Mouse (Mus musculus) spleen, adult 2 months (tissue): ENCODE results near the gene Tspan31. TPM values are rescaled to one million over a fixed set of nuclear protein-coding genes. Genes with fewer than 3 reads are reported as not detected.
"Not testable (repeated sequence)": the region's sequence is repeated elsewhere in the genome, so short reads cannot be mapped to it uniquely, and the experiment has no call there.

Source experiments
- DNase-seq, 2 experiments: peaks; one replicate each; pipeline versions ENCODE4 v3.0.0 to v3.0.0-alpha.2; 2012 to 2021; ENCODE audit warnings: low spot score in 2 of 2, low read depth in 1 of 2
- H3K27ac ChIP-seq: fragments of 200-500 bp; 2 replicates; pipeline ENCODE4 v1.5.1; 2012; ENCODE audit warnings: low read length, inconsistent platforms; ENCODE audit not compliant: insufficient read depth
- H3K27me3 ChIP-seq: fragments of 200-500 bp; 2 replicates; pipeline ENCODE4 v1.6.1; 2012; ENCODE audit warnings: mild to moderate bottlenecking, moderate library complexity, low read length, inconsistent platforms; ENCODE audit not compliant: control insufficient read depth, insufficient read depth
- H3K36me3 ChIP-seq: fragments of 200-500 bp; 2 replicates; pipeline ENCODE4 v1.6.1; 2012; ENCODE audit warnings: mild to moderate bottlenecking, low read length, inconsistent platforms; ENCODE audit not compliant: control insufficient read depth, insufficient read depth
- H3K4me1 ChIP-seq: fragments of 200-500 bp; 2 replicates; pipeline ENCODE4 v1.6.1; 2011; ENCODE audit warnings: inconsistent platforms; ENCODE audit not compliant: control insufficient read depth, insufficient read depth, insufficient read length
- H3K4me3 ChIP-seq: fragments of 200-500 bp; 2 replicates; pipeline ENCODE4 v1.5.1; 2011; ENCODE audit warnings: mild to moderate bottlenecking, inconsistent platforms; ENCODE audit not compliant: insufficient read depth, insufficient read length; ENCODE audit errors: extremely low read depth
- CTCF ChIP-seq: fragments of 200-500 bp; IDR thresholded peaks from 2 replicates; pipeline ENCODE4 v1.5.1; 2011; ENCODE audit warnings: mild to moderate bottlenecking, inconsistent platforms; ENCODE audit not compliant: insufficient read depth, insufficient read length, insufficient replicate concordance; ENCODE audit errors: extremely low read depth
- POLR2A ChIP-seq: fragments of 200-500 bp; IDR thresholded peaks from 2 replicates; pipeline ENCODE4 v1.6.1; 2011; ENCODE audit warnings: low read depth, low read length, inconsistent platforms
- WGBS: fragments of 180-500 bp; shearing (Covaris S2); methylation state at CpG from one replicate; pipeline ENCODE4 v1.1.7; 2018; 5-methylcytosine and 5-hydroxymethylcytosine counted together
- polyA plus RNA-seq: library from polyadenylated mRNA; depleted of rRNA; stranded (reverse); fragments of >200 nt; gene quantifications from 2 replicates; pipeline ENCODE4 v1.2.3, GENCODE M21; 2012

Gene Tspan31
- polyA plus RNA-seq, 1 experiment = 29.9 TPM

DNA sequence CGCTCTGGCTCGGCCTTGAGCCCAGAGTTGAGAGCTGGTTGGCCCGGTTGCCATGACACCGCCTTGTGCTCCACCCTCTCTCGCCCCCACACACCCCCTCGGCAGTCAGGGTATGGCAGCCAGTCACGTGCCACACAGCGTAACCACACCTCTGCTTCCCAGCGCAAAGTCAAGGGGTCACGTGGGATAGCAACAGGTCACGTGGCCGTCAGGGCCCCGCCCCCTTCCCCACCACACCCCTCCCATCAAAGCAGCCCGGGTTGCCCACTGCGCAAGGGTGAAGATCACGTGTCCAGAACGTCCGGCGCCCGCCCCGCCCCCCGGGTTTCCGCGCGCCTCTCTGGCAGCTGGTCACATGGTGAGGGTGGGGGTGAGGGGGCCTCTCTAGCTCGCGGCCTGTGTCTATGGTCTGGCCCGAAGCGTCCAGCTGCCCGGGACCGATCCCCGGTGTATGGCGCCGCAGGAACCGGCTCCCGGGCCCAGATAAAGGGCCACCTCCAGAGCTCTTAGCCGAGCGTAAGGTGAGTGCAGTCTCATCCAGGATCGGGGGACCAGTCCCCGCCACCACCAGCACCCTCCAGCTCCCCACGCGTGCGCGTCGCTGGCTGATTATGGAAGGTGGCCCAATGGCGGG lies 6.7 kb downstream of the Tspan31 start, which contains the start of gene Cdk4:
Cdk4 (plus strand) TSS at position 296 of the 634 bp plus-strand sequence.
- WGBS = 1% methylated on average over 45 of the region's 46 CpGs
- DNase-seq = peak; percentile 96
- Histone ChIP-seq H3K4me1 (peaks cover 10% of the 10 kb centered on the region; the same call in 1 of the 2 replicates), H3K4me3 (peak within 1 kb of the TSS; percentile 64), H3K27ac (peak within 1 kb of the TSS; percentile 68), H3K27me3 (peaks cover 7% of the 10 kb centered on the region), H3K36me3 (peaks cover 8% of the 10 kb centered on the region)
- TF ChIP-seq CTCF (no peak), POLR2A (peak; percentile 38; the same call in 1 of the 2 replicates)

DNA sequence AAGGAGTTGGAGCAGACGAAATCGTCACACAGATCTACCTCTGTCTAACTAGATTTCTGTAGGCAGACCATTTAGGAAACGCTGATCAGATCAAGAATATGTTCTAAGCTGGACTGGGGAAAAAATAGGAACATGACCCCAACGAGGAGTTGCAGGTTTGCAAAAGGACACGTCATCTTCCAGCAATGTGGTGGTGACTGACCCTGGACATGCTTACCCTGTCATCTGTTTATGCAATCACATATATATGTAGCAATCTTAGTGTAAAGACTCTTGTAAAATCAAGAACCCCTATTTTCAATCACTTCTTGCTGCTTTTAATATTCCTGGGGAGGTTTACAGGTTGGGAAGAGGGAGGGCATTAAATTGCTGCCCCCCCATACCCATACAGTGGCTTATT lies 7.6 kb downstream of the Tspan31 start:
- Histone ChIP-seq H3K27me3 (peaks cover 7% of the 10 kb centered on the region), H3K36me3 (peaks cover 5% of the 10 kb centered on the region), H3K4me3 (no peak overlapping the region), H3K4me1 (peaks cover 10% of the 10 kb centered on the region; the same call in 1 of the 2 replicates), H3K27ac (no peak overlapping the region)
- no peak for DNase-seq
- 71% methylated on average over 5 of the region's 5 CpGs for WGBS
- no peak for TF ChIP-seq POLR2A
- no peak for TF ChIP-seq CTCF

- H3K36me3 ChIP-seq, DNase-seq, H3K27ac ChIP-seq, H3K27me3 ChIP-seq, H3K4me3 ChIP-seq: not testable (repeated sequence)
- 88% methylated on average over 4 of the region's 4 CpGs for WGBS
- peaks cover 10% of the 10 kb centered on the region; the same call in 1 of the 2 replicates for H3K4me1 ChIP-seq
Observed at GRCm38 (mm10) chr10:127062101-127062500, 8.0 kb downstream of the Tspan31 start.

DNA sequence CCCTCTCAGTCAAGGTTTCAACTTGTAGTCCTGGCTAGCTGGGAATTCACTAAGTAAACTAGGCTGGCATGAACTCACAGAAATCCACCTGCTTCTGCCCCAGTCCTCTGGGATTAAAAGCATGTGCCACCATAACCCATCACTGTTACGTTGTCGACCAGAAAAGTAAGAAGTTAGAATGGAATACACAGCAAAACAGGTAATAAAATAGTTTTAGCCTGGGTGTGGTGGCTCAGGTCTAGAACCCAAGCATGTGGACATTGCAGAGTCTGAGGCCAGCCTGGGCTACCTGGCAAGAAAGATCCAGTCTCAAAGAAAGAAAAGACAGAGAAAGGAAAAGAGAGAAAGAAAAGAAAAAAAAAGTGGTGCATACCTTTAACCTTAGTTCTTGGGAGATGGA lies 8.6 kb downstream of the Tspan31 start:
- H3K36me3 ChIP-seq = peaks cover 5% of the 10 kb centered on the region
- DNase-seq = no peak
- no peak overlapping the region for H3K4me3 ChIP-seq
- peaks cover 7% of the 10 kb centered on the region for H3K27me3 ChIP-seq
- no peak for TF ChIP-seq CTCF
- peaks cover 10% of the 10 kb centered on the region; the same call in 1 of the 2 replicates for H3K4me1 ChIP-seq
- 74% methylated on average over 2 of the region's 2 CpGs for WGBS
- no peak overlapping the region for H3K27ac ChIP-seq

- Histone ChIP-seq H3K27me3 (peaks cover 7% of the 10 kb centered on the region), H3K27ac (no peak overlapping the region), H3K4me1 (peaks cover 10% of the 10 kb centered on the region; the same call in 1 of the 2 replicates), H3K36me3 (peaks cover 5% of the 10 kb centered on the region), H3K4me3 (no peak overlapping the region)
- 73% methylated on average over 5 of the region's 5 CpGs for WGBS
- no peak for DNase-seq
- TF ChIP-seq CTCF (no peak), POLR2A (no peak)
Observed at GRCm38 (mm10) chr10:127061085-127061484, 9.0 kb downstream of the Tspan31 start.

GRCm38 (mm10) chr10:127059968-127060916 lies 9.8 kb downstream of the Tspan31 start, which contains the start of gene March9:
Gene March9, minus strand, starts transcription at chr10:127060184.
- H3K36me3 ChIP-seq = no peaks in the 10 kb centered on the region
- H3K27ac ChIP-seq = no peak within 1 kb of the TSS
- WGBS = 3% methylated on average over 63 of the region's 72 CpGs
- no peak for TF ChIP-seq POLR2A
- no peak for TF ChIP-seq CTCF
- H3K4me1 ChIP-seq = peaks cover 15% of the 10 kb centered on the region; the same call in 1 of the 2 replicates
- H3K27me3 ChIP-seq = peaks cover 7% of the 10 kb centered on the region
- H3K4me3 ChIP-seq = peak within 1 kb of the TSS; percentile 55
- DNase-seq = peak; percentile 36 to 79
